Mouse (Mus musculus) liver, postnatal 0 days (tissue): ENCODE measurements around the gene Actb.

Experiments used
- CTCF ChIP-seq: sonication (generic); IDR thresholded peaks from 2 replicates; pipeline ENCODE4 v1.5.1; 2016; ENCODE audit warnings: antibody characterized with exemption, low read depth
- EP300 ChIP-seq: IDR thresholded peaks from 2 replicates; pipeline ENCODE4 v1.6.1; 2016; ENCODE audit warnings: antibody characterized with exemption, low read depth, mild to moderate bottlenecking

GRCm38 (mm10) chr5:142915231-142915630 lies 8.7 kb upstream of the Actb start:
- no peak for TF ChIP-seq CTCF
- no peak for TF ChIP-seq EP300
